Mouse (Mus musculus) cerebellum, postnatal 10 days (tissue): ENCODE data around the gene Rab43.

Experiments used
- DNase-seq, 2 experiments: peaks; one replicate each; pipeline ENCODE4 v3.0.0; 2021; ENCODE audit warnings: mixed read lengths in 2 of 2

The Rab43 gene

GRCm38 (mm10) chr6:87811675-87812338 is at the start of gene Rab43:
TSS of gene Rab43 (minus strand) at chr6:87812164.
- DNase-seq: peak; percentile 94 to 97

- no peak for DNase-seq
Measured at GRCm38 (mm10) chr6:87857071-87857470, 45.1 kb upstream of the Rab43 start.

- DNase-seq: no peak
Measured at GRCm38 (mm10) chr6:87853446-87853845, 41.5 kb upstream of the Rab43 start.

GRCm38 (mm10) chr6:87851871-87852270 is 39.9 kb upstream of the Rab43 start:
- no peak for DNase-seq

- DNase-seq: peak; percentile 99
Measured at GRCm38 (mm10) chr6:87850900-87851614, 39.1 kb upstream of the Rab43 start, which contains the start of gene Cnbp. TSS of gene Cnbp (minus strand) at chr6:87851106.

GRCm38 (mm10) chr6:87850155-87850899 is 38.4 kb upstream of the Rab43 start:
- peak; percentile 80 to 83 for DNase-seq

GRCm38 (mm10) chr6:87849780-87850154 is 37.8 kb upstream of the Rab43 start:
- DNase-seq: peak in 1 of 2 experiments; percentile 20

- no peak for DNase-seq
Measured at GRCm38 (mm10) chr6:87846813-87847212, 34.8 kb upstream of the Rab43 start.

- DNase-seq: peak; percentile 65 to 66
Measured at GRCm38 (mm10) chr6:87845031-87845695, 33.2 kb upstream of the Rab43 start.

GRCm38 (mm10) chr6:87842254-87842653 is 30.3 kb upstream of the Rab43 start:
- DNase-seq: peak in 1 of 2 experiments; percentile 45

- DNase-seq: no peak
Measured at GRCm38 (mm10) chr6:87841635-87842034, 29.7 kb upstream of the Rab43 start.

GRCm38 (mm10) chr6:87839797-87840341 is 27.9 kb upstream of the Rab43 start:
- DNase-seq: no peak

GRCm38 (mm10) chr6:87838551-87839197 is 26.7 kb upstream of the Rab43 start, which contains the start of gene Isy1:
TSS of gene Isy1 (minus strand) at chr6:87838798.
- DNase-seq: peak; percentile 94 to 96

- DNase-seq: no peak
Measured at GRCm38 (mm10) chr6:87835695-87836094, 23.7 kb upstream of the Rab43 start, which contains the start of gene Gm45140. TSS of gene Gm45140 (minus strand) at chr6:87835795.

GRCm38 (mm10) chr6:87820366-87820765 is 8.4 kb upstream of the Rab43 start:
- no peak for DNase-seq

- DNase-seq: no peak
Measured at GRCm38 (mm10) chr6:87814486-87814885, 2.5 kb upstream of the Rab43 start.

GRCm38 (mm10) chr6:87812656-87813055 is 692 bp upstream of the Rab43 start:
- no peak for DNase-seq

- DNase-seq: peak in 1 of 2 experiments; percentile 51
Measured at GRCm38 (mm10) chr6:87810713-87811669, 973 bp downstream of the Rab43 start.

GRCm38 (mm10) chr6:87810311-87810710 is 1.7 kb downstream of the Rab43 start:
- no peak for DNase-seq

- peak in 1 of 2 experiments; percentile 43 for DNase-seq
Measured at GRCm38 (mm10) chr6:87809651-87810161, 2.3 kb downstream of the Rab43 start.
